Mouse (Mus musculus): ENCODE measurements around the gene Zcchc2. TPM values are rescaled to one million over a fixed set of nuclear protein-coding genes. Genes with fewer than 3 reads are reported as not detected.

Gene Zcchc2
- polyA plus RNA-seq, 1 experiment: 0.05 TPM

GRCm38 (mm10) chr1:106024254-106024653 lies 34.0 kb downstream of the Zcchc2 start:
- peaks cover 3% of the 10 kb centered on the region; the same call in 1 of the 2 replicates for H3K4me1 ChIP-seq (ENCODE audit: control insufficient read depth)
- no peaks in the 10 kb centered on the region for H3K9me3 ChIP-seq (ENCODE audit: control insufficient read depth, low read length)
- TF ChIP-seq TAL1 (IDR thresholded peaks at IDR 0.05; ENCODE audit: low read length): no peak
- no peak for TF ChIP-seq GATA1 (IDR thresholded peaks at IDR 0.05; ENCODE audit: low read length)
- H3K27me3 ChIP-seq (ENCODE audit: control insufficient read depth): no peaks in the 10 kb centered on the region
- no peak overlapping the region for H3K4me3 ChIP-seq (replicated peaks)
- H3K36me3 ChIP-seq (ENCODE audit: control insufficient read depth): peaks cover 69% of the 10 kb centered on the region

- H3K9me3 ChIP-seq (ENCODE audit: control insufficient read depth, low read length): no peaks in the 10 kb centered on the region
- no peak for TF ChIP-seq TAL1 (IDR thresholded peaks at IDR 0.05; ENCODE audit: low read length)
- no peak for TF ChIP-seq GATA1 (IDR thresholded peaks at IDR 0.05; ENCODE audit: low read length)
- H3K4me3 ChIP-seq (replicated peaks): no peak overlapping the region
- H3K27me3 ChIP-seq (ENCODE audit: control insufficient read depth): no peaks in the 10 kb centered on the region
- H3K36me3 ChIP-seq (ENCODE audit: control insufficient read depth): peaks cover 69% of the 10 kb centered on the region
- peaks cover 3% of the 10 kb centered on the region; the same call in 1 of the 2 replicates for H3K4me1 ChIP-seq (ENCODE audit: control insufficient read depth)
Observed at GRCm38 (mm10) chr1:106024778-106025177, 34.6 kb downstream of the Zcchc2 start.

GRCm38 (mm10) chr1:106029769-106030168 lies 39.6 kb downstream of the Zcchc2 start:
- H3K36me3 ChIP-seq (ENCODE audit: control insufficient read depth): peaks cover 64% of the 10 kb centered on the region
- TF ChIP-seq GATA1 (IDR thresholded peaks at IDR 0.05; ENCODE audit: low read length): no peak
- TF ChIP-seq TAL1 (IDR thresholded peaks at IDR 0.05; ENCODE audit: low read length): no peak
- no peaks in the 10 kb centered on the region for H3K4me1 ChIP-seq (ENCODE audit: control insufficient read depth)

GRCm38 (mm10) chr1:106030331-106030730 lies 40.1 kb downstream of the Zcchc2 start:
- no peaks in the 10 kb centered on the region for H3K4me1 ChIP-seq (ENCODE audit: control insufficient read depth)
- peaks cover 66% of the 10 kb centered on the region for H3K36me3 ChIP-seq (ENCODE audit: control insufficient read depth)
- H3K4me3 ChIP-seq (replicated peaks): no peak overlapping the region
- TF ChIP-seq TAL1 (IDR thresholded peaks at IDR 0.05; ENCODE audit: low read length) (no peak), GATA1 (IDR thresholded peaks at IDR 0.05; ENCODE audit: low read length) (no peak)
- H3K27me3 ChIP-seq (ENCODE audit: control insufficient read depth): no peaks in the 10 kb centered on the region
- no peaks in the 10 kb centered on the region for H3K9me3 ChIP-seq (ENCODE audit: control insufficient read depth, low read length)

More at GRCm38 (mm10) chr1:106029769-106030168, 39.6 kb downstream of the Zcchc2 start:
- no peaks in the 10 kb centered on the region for H3K9me3 ChIP-seq (ENCODE audit: control insufficient read depth, low read length)
- no peaks in the 10 kb centered on the region for H3K27me3 ChIP-seq (ENCODE audit: control insufficient read depth)
- H3K4me3 ChIP-seq (replicated peaks): no peak overlapping the region

GRCm38 (mm10) chr1:106030886-106031285 lies 40.7 kb downstream of the Zcchc2 start:
- Histone ChIP-seq H3K36me3 (ENCODE audit: control insufficient read depth) (peaks cover 64% of the 10 kb centered on the region), H3K4me1 (ENCODE audit: control insufficient read depth) (no peaks in the 10 kb centered on the region), H3K27me3 (ENCODE audit: control insufficient read depth) (no peaks in the 10 kb centered on the region), H3K9me3 (ENCODE audit: control insufficient read depth, low read length) (no peaks in the 10 kb centered on the region), H3K4me3 (replicated peaks) (no peak overlapping the region)
- TF ChIP-seq TAL1 (IDR thresholded peaks at IDR 0.05; ENCODE audit: low read length) (no peak), GATA1 (IDR thresholded peaks at IDR 0.05; ENCODE audit: low read length) (no peak)

- Histone ChIP-seq H3K4me3 (replicated peaks) (no peak overlapping the region), H3K36me3 (ENCODE audit: control insufficient read depth) (peaks cover 58% of the 10 kb centered on the region), H3K9me3 (ENCODE audit: control insufficient read depth, low read length) (no peaks in the 10 kb centered on the region), H3K4me1 (ENCODE audit: control insufficient read depth) (no peaks in the 10 kb centered on the region), H3K27me3 (ENCODE audit: control insufficient read depth) (no peaks in the 10 kb centered on the region)
- no peak for TF ChIP-seq GATA1 (IDR thresholded peaks at IDR 0.05; ENCODE audit: low read length)
- TF ChIP-seq TAL1 (IDR thresholded peaks at IDR 0.05; ENCODE audit: low read length): no peak
Observed at GRCm38 (mm10) chr1:106031908-106032307, 41.7 kb downstream of the Zcchc2 start.

- no peaks in the 10 kb centered on the region for H3K4me1 ChIP-seq (ENCODE audit: control insufficient read depth)
Observed at GRCm38 (mm10) chr1:106034776-106035175, 44.6 kb downstream of the Zcchc2 start.

GRCm38 (mm10) chr1:106036861-106037599 lies 46.8 kb downstream of the Zcchc2 start:
- H3K9me3 ChIP-seq (ENCODE audit: control insufficient read depth, low read length): no peaks in the 10 kb centered on the region
- H3K4me1 ChIP-seq (ENCODE audit: control insufficient read depth): no peaks in the 10 kb centered on the region
- peaks cover 18% of the 10 kb centered on the region for H3K36me3 ChIP-seq (ENCODE audit: control insufficient read depth)
- no peaks in the 10 kb centered on the region for H3K27me3 ChIP-seq (ENCODE audit: control insufficient read depth)
- TF ChIP-seq GATA1 (IDR thresholded peaks at IDR 0.05; ENCODE audit: low read length): no peak
- TF ChIP-seq TAL1 (IDR thresholded peaks at IDR 0.05; ENCODE audit: low read length): no peak
- H3K4me3 ChIP-seq (replicated peaks): no peak overlapping the region

More at GRCm38 (mm10) chr1:106034776-106035175, 44.6 kb downstream of the Zcchc2 start:
- no peak overlapping the region for H3K4me3 ChIP-seq (replicated peaks)
- no peak for TF ChIP-seq TAL1 (IDR thresholded peaks at IDR 0.05; ENCODE audit: low read length)
- no peak for TF ChIP-seq GATA1 (IDR thresholded peaks at IDR 0.05; ENCODE audit: low read length)
- H3K27me3 ChIP-seq (ENCODE audit: control insufficient read depth): no peaks in the 10 kb centered on the region
- H3K9me3 ChIP-seq (ENCODE audit: control insufficient read depth, low read length): no peaks in the 10 kb centered on the region
- H3K36me3 ChIP-seq (ENCODE audit: control insufficient read depth): peaks cover 41% of the 10 kb centered on the region

GRCm38 (mm10) chr1:106039326-106039725 lies 49.1 kb downstream of the Zcchc2 start:
- Histone ChIP-seq H3K4me1 (ENCODE audit: control insufficient read depth) (no peaks in the 10 kb centered on the region), H3K27me3 (ENCODE audit: control insufficient read depth) (no peaks in the 10 kb centered on the region), H3K9me3 (ENCODE audit: control insufficient read depth, low read length) (no peaks in the 10 kb centered on the region), H3K4me3 (replicated peaks) (no peak overlapping the region), H3K36me3 (ENCODE audit: control insufficient read depth) (peaks cover 7% of the 10 kb centered on the region)
- TF ChIP-seq TAL1 (IDR thresholded peaks at IDR 0.05; ENCODE audit: low read length): no peak
- TF ChIP-seq GATA1 (IDR thresholded peaks at IDR 0.05; ENCODE audit: low read length): no peak

Data from erythroblast, embryonic 14.5 days (primary cell).